Comparison of ENCODE assay signal across 7 mouse cellular contexts in the genomic region with DNA sequence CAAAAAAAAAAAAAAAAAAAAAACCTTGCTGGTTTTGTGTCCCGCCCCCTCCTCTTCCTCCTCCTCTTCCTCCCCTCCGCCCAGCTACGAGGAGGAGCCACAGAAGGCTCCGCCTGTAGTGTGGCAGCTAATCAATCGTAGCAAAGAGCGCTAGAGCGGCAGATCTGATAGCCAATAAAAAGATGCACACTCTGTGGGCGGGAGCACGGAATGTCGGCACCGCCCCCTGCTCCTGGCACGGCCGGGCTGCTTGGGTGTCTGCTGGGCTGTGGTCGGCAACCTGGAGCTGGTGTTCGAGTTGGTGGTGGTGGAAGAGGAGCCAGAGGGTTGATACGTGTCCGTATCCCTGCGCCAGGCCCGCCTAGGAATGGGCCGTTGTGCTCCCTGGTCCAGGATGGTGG. TPM values are rescaled to one million over a fixed set of nuclear protein-coding genes. Genes with fewer than 3 reads are reported as not detected.
DNase-seq lines count a peak whose midpoint lies in the region; ATAC-seq lines count a peak whose summit lies in the region.

No protein-coding gene starts in this region.

- intact Hi-C loops in left cerebral cortex, postnatal 25 days (cut with DNase I) = no loop called here

- H3K4me3 ChIP-seq in intestine, embryonic 14.5 days (ENCODE audit: low read depth, low read length) = peak overlapping the region; percentile 95
- H3K4me3 ChIP-seq in midbrain, embryonic 10.5 days = peak overlapping the region; percentile 97

- peaks cover 33% of the 10 kb centered on the region for H3K4me1 ChIP-seq in intestine, embryonic 14.5 days (replicated peaks; ENCODE audit: control insufficient read depth, insufficient read depth, low read length)
- H3K4me1 ChIP-seq in midbrain, embryonic 10.5 days = peaks cover 67% of the 10 kb centered on the region

- peak overlapping the region; percentile 89 for H3K4me2 ChIP-seq in intestine, embryonic 14.5 days (ENCODE audit: low read length)

- 1% methylated on average over 19 of the region's 20 CpGs for WGBS in intestine, embryonic 14.5 days
- WGBS in midbrain, embryonic 10.5 days = under 1% methylated on average over 19 of the region's 20 CpGs

- peaks cover 3% of the 10 kb centered on the region; the same call in 1 of the 2 replicates for H3K36me3 ChIP-seq in intestine, embryonic 14.5 days (ENCODE audit: control insufficient read depth, insufficient read depth, low read length)
- peaks cover 7% of the 10 kb centered on the region; the same call in 1 of the 2 replicates for H3K36me3 ChIP-seq in midbrain, embryonic 10.5 days

- no peaks in the 10 kb centered on the region for H3K9me3 ChIP-seq in intestine, embryonic 14.5 days (ENCODE audit: control insufficient read depth, low read length)
- no peaks in the 10 kb centered on the region for H3K9me3 ChIP-seq in midbrain, embryonic 10.5 days (replicated peaks)

- H3K27ac ChIP-seq in intestine, embryonic 14.5 days (ENCODE audit: low read depth) = peak overlapping the region; percentile 98
- H3K27ac ChIP-seq in midbrain, embryonic 10.5 days (replicated peaks) = peak overlapping the region; percentile 100

- peak; percentile 94 to 97 for DNase-seq in adrenal gland, adult 18-20 months (ENCODE audit: low spot score in 2 of 2)
- peak; percentile 97 for DNase-seq in embryo, embryonic 11 days
- DNase-seq in gastrocnemius, postnatal 25 days = peak; percentile 96
- peak; percentile 99 for DNase-seq in intestine, embryonic 14.5 days (ENCODE audit: low spot score)
- peak; percentile 99 for DNase-seq in left cerebral cortex, postnatal 25 days (ENCODE audit: low spot score in 2 of 2)
- DNase-seq in midbrain, embryonic 10.5 days (ENCODE audit: low spot score) = peak; percentile 97
- DNase-seq in right cerebral cortex, postnatal 4 days = peak; percentile 92

- ATAC-seq in intestine, embryonic 14.5 days (replicated peaks; ENCODE audit: low FRiP score, low TSS enrichment, low read depth) = peak; percentile 81

- peak overlapping the region; percentile 99 for H3K9ac ChIP-seq in intestine, embryonic 14.5 days (ENCODE audit: low read length)

- H3K27me3 ChIP-seq in intestine, embryonic 14.5 days (replicated peaks; ENCODE audit: control insufficient read depth, insufficient read depth, low read length) = no peaks in the 10 kb centered on the region
- H3K27me3 ChIP-seq in midbrain, embryonic 10.5 days (ENCODE audit: low read depth, poor library complexity, severe bottlenecking) = no peaks in the 10 kb centered on the region

RNA-seq across cellular contexts. Expression of a gene that starts 0.4 kb away (rescaled TPM):
- 1 to 10 TPM; 8.4 to 8.6 TPM for total RNA-seq in adrenal gland, adult 18-20 months (2021)
- 1 to 10 TPM; 5.1 to 6.1 TPM for total RNA-seq in gastrocnemius, postnatal 25 days (2021)
- 6.8 and 7.4 TPM in 2 replicates for polyA plus RNA-seq in intestine, embryonic 14.5 days (2014; fragmentation: Nextera tagmentation; extraction: Ambion mirVana)
- total RNA-seq in left cerebral cortex, postnatal 25 days (2021) = 10 to 100 TPM; 12.6 to 14.3 TPM
- polyA plus RNA-seq in midbrain, embryonic 10.5 days (2016; fragmentation: Nextera tagmentation; extraction: Ambion mirVana) = 6.9 and 8.2 TPM in 2 replicates

RNA-seq across cellular contexts. Expression of a gene that starts 13.4 kb away (rescaled TPM):
- not detected for total RNA-seq in adrenal gland, adult 18-20 months (2021)
- not detected for total RNA-seq in gastrocnemius, postnatal 25 days (2021)
- 0.04 TPM in 2 replicates for polyA plus RNA-seq in intestine, embryonic 14.5 days (2014; fragmentation: Nextera tagmentation; extraction: Ambion mirVana)
- total RNA-seq in left cerebral cortex, postnatal 25 days (2021) = under 1 TPM; 0.50 TPM
- polyA plus RNA-seq in midbrain, embryonic 10.5 days (2016; fragmentation: Nextera tagmentation; extraction: Ambion mirVana) = not detected in 2 replicates

RNA-seq across cellular contexts. Expression of a gene that starts 50.1 kb away (rescaled TPM):
- 100 to 1,000 TPM; 160 to 178 TPM for total RNA-seq in adrenal gland, adult 18-20 months (2021)
- 100 to 1,000 TPM in 1 of 2 experiments, 10 to 100 TPM in 1; 71.2 to 105 TPM for total RNA-seq in gastrocnemius, postnatal 25 days (2021)
- polyA plus RNA-seq in intestine, embryonic 14.5 days (2014; fragmentation: Nextera tagmentation; extraction: Ambion mirVana) = 206 and 208 TPM in 2 replicates
- 100 to 1,000 TPM; 264 to 272 TPM for total RNA-seq in left cerebral cortex, postnatal 25 days (2021)
- 187 and 188 TPM in 2 replicates for polyA plus RNA-seq in midbrain, embryonic 10.5 days (2016; fragmentation: Nextera tagmentation; extraction: Ambion mirVana)

Comparison
In these comparisons a context has a peak if more than half of its experiments do, and no peak if none do; other contexts are left out.
1. Peak in every context shown above with its lines: DNase-seq, ATAC-seq, H3K4me3 ChIP-seq and H3K27ac ChIP-seq.